Mouse (Mus musculus): ENCODE data around the gene Syn3.

DNA sequence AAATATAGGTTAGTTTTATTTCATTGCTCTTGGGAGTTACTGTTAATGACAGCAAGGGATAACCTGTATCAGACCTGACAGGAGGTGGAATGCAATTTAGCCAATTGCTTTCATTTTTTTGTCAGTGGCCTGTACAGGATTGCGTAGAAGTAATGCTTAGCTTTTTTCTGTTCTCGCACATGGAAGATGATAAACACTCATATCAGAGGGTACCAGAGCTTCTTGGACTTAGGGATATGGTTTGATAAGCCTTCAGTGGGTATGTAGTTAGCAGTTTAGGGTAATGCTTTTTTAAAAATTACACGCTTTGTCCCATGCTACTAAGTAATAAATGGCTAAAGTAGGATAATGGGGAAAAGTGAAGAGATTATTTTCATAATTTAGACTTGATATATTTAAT is 472.3 kb downstream of the Syn3 start:
- TF ChIP-seq CTCF (IDR thresholded peaks at IDR 0.05; ENCODE audit: extremely low read depth, insufficient read depth, insufficient read length, insufficient replicate concordance) (no peak), POLR2A (IDR thresholded peaks at IDR 0.05; ENCODE audit: low read depth, low read length) (no peak)
